Mouse (Mus musculus) urinary bladder, postnatal 4 days (tissue): Measurements from ENCODE around the gene Kcnh3.

Source experiments
- DNase-seq, 2 experiments: peaks; one replicate each; pipeline ENCODE4 v3.0.0; 2021 to 2022; ENCODE audit warnings: low spot score in 2 of 2

Kcnh3 gene

GRCm38 (mm10) chr15:99285189-99285535 is 60.5 kb downstream of the Kcnh3 start:
- no peak for DNase-seq

GRCm38 (mm10) chr15:99290586-99290985 is 65.9 kb downstream of the Kcnh3 start:
- DNase-seq, result no peak
